Mouse (Mus musculus) heart, adult 18-20 months (tissue): ENCODE measurements around the gene Casz1. TPM values are rescaled to one million over a fixed set of nuclear protein-coding genes. Genes with fewer than 3 reads are reported as not detected.

ENCODE experiments used
- DNase-seq, 2 experiments: peaks; one replicate each; pipeline ENCODE4 v3.0.0; 2021 to 2022; ENCODE audit warnings: mixed read lengths in 1 of 2
- total RNA-seq, 2 experiments: library from RNA; stranded (reverse); gene quantifications; 2 replicates each; pipeline ENCODE4 v1.2.3; 2021

Casz1 gene
- total RNA-seq, 2 experiments from 2014 or later, result 35.9 to 41.1 TPM

DNA sequence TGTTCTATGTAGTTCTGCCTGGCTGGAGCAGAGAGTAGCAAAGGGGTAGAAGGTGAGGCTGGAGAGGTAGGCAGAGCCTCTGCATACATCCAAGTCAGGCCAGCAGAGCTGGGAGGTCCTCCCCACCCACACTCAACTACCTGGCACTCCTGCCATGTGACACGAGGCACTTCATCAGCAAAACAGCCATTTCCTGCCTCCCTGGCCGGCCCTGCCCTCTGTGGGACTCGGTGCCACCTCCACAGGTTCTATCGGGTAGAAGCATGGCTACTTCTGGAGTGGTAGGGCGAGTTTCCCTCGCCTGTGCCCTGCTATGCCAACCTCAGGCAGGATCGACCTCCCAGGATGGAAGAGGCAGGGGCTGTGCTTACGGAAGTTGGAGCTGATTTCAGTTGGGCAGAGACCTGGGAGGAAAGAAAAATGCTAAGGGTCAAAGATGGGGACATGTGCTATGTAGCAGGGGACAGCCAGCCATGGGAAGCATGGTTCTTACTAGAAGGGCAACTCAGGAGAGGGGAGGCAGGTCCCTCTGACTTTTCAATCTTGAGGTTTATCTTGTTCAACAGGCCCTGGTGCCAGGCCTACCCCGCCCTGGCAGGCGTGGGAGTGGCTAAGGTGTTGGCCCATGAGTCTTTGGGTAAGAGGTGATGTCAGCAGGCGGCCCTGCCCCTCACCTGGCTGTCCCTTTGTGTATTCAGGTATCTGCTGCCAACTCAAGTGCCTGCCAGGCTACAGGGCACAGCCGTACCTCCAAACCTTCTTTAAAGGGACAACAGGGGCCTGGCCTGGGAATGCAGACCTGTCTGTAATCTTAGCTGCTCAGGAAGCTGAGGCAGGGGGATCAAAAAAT is 6.5 kb upstream of the Casz1 start:
- no peak for DNase-seq

DNA sequence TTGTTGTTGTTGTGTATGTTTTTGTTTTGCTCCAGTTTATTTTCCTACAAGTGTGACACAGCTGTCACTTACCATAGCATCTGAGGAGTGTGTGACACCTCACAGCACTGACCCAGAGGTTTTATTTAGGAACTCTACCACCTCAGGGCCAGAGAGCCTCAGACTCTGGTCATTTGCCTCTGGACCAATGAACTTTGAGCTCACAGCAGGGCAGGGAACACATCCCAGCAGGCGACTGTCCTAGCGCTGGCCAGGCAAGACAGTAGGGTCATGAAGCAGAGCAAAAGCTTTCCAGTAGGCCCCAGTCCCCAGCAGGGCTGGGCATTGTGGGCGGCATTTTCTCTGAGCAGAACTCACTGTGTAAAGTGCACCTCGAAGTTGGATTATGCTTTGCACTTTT is 1.2 kb upstream of the Casz1 start:
- no peak for DNase-seq

DNA sequence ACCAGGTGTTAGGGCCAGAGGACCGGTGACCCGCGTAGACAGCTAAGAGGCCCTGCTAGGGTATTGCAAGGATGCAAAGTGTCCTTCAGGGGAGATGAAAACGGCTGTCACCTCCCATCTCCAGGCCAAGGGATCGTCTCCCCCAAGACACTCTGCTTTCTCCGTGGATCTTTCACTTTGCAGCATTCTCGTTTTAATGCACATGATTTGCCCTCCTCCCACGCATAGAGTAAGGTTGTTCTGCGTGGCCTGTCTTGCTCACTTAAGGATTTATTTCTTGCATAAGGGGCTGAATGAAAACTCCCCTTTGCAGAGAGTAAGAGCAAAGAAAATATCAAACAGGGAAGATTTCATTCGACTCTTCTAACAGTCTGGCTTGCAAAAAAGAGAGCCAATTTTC is 593 bp upstream of the Casz1 start:
- DNase-seq, result no peak

DNA sequence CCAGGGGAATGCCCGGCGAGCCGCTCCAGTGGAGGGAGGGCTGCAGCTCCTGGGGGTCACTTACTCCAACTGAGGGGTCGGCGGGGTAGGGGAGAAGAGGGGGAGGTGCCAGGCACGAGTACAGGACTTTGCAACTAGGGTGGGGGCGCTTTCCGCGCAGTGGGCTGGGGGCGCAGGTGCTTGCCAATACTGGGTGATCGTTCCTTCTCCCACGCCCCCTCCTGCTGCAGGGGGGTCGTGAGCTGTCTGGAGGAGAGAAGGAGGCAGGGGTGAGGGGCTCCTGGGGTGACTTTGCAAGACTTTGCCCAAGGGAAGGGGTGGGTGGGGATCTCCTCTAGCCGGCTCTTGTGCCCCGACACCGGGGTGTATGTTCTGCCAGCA is 541 bp downstream of the Casz1 start:
- DNase-seq, result no peak

DNA sequence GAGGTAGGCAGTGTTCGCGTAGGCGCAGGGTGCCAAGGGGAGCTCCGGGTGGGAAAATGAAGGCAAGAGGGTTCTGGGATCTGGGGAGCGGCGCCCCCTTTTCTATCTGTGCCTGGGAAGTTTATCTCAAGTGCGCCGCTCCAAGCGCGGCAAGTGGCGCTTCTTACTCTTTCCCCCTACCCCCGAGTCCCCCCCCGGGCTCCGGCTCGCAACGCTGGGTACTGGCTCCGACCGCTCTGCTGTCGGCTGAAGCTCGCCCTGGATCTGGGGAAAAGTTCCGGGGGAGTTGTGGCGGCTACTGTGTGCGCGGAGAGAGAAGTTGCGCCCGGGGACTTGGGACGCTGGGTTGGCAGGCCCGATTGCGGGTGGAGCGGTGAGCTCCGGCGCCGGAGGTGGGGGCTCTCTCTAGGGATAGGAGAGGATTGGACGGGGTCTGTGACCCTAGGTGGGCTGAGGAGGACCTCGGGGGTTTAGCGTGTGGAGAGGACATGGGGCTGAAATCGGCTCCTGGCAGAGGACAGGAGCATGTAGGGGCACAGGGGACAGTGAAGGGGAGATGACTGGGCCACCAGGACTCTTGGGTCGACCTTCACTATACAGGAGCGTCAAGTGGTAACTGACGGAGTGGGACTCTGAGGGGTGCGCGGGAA is 1.1 kb downstream of the Casz1 start:
- DNase-seq, result peak in 1 of 2 experiments; percentile 29

DNA sequence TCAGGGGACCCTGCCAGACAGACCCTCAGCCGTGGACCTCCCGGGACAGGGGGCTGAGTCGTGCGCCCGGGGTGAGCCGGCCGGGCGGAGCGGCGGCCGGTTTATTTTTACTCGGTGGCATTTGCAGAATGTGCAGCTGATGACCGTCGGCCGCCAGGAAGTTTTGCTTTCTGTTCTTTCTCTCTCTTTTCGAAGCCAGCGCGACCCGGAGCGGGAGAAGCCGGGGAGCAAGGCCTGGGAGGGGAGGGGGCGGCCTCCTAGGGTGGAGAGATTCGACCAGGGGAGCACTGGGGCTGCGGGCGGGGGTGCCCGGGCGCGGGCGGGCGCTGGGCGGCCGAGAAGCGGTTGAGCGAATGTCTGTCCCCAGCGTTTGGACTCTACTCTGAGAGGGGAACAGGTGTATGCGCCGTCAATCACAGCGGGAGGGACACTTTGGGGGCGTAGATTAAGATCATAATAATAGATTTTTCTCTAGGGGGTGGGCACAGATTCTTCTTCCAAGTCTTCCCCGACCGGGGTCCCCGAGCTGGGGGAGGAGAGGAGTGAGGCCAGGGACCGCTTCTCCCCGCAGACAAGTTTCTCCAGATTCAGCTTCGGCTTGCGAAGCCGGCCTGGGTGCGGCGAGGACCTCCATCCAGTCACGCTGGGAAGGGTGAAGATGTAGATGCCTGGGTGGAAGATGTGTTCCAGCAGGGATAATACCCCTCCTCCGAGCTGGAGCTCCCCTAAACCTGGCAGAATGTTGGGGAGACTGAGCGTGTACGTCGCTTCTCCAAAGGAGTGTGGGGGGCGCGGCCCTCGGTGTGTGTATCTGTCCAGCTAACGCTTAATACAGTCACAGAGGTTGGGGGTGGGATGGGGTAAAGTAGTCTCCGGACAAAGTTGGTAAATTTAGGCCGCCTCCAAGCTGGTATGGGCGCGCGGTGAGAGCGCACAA is 1.9 kb downstream of the Casz1 start:
- DNase-seq, result peak; percentile 39 to 72

DNA sequence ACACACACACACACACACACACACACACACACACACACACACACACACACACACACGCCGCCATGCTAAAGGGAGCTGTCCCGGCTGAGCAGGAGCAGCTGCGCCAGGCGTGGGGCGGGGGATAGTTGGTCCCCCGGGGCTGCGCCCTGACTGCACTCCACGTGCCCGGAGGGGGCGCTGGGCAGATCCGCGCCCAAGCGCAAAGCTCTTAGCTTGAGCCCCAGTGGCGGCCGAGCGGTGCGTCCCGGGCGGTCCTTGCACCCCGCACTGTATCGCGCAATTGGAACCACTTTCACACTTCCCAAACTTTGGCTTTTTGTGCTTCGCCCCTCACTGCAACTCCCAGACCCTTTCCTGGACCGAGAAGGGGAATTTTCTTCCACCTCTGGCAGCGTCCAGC is 2.6 kb downstream of the Casz1 start:
- peak; percentile 54 to 64 for DNase-seq

DNA sequence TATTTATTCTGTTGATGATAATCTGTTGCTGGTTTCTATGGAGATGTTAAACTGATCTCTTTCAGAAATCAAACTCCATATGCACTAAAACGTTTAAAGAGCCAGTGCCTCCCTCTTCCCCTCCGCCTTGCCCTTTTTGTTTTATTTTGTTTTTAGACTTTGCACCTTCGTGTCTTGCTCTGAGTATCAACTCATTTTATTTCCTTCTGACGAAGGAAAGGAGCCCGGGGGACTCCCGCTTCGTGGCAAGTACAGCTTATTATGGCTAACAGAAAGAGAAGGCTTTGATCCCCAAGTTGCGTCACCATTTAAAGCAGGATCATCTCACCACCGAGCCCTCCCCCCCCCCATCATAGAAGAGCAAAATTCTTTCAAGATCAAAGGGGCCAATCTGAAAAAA is 3.2 kb downstream of the Casz1 start:
- DNase-seq, result no peak

DNA sequence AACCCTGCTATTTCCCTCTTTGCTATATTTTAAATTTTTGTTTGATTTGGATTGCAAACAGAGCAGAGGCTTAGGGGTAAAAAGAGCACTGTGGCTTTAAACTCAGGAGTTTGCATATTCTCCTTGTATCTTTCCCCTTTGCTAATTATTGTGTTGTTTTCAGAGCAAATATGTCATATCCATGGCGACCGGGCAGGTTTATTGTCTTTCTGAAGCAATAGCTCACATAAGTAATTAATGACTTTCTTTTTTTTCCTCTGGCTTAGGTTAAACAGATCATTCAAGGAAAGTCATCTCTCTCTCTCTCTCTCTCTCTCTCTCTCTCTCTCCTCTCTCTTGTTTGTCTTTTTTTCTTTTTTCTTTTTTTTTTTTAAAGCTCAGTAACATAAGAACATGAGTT is 4.6 kb downstream of the Casz1 start:
- no peak for DNase-seq

DNA sequence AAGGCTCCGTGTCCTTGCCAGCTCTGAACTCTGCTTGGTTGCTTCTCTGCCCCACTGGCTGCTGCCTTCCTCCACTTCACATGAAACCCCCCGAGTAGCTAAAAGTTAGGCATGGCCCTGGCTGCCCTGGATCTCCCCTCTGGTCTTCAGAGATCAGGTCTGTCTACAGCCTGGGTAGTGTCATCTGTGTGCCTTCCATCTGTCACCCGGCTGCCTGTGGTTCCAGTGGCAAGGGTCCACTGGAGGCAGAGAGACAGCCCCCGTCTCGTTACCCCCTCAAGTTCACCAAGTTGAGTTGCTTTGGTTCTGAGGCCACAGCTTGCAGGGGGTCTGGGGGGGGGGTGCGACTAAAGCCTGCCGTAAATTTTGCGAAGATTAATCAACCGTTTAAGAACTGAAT is 6.5 kb downstream of the Casz1 start:
- DNase-seq, result no peak

DNA sequence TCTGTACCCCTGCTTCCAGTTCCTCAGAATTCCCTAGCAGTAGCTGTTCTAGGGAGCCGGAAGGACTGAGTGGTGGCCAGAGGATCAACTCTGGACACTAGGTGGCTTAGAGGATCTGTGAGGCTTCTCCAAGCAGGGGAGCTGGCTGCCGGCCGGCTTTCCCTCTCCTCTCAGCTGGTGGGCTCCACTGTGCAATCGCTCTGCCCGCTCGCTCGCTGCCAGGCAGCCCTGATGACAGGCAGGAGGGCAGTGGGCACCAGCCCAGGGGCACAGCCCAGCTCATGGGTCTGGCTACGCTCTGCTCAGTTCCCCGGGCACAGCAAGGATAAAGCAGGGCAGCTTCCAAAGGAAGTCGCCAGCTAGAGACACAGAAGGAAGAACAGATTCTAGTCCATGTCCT is 7.7 kb downstream of the Casz1 start:
- peak; percentile 68 to 77 for DNase-seq

DNA sequence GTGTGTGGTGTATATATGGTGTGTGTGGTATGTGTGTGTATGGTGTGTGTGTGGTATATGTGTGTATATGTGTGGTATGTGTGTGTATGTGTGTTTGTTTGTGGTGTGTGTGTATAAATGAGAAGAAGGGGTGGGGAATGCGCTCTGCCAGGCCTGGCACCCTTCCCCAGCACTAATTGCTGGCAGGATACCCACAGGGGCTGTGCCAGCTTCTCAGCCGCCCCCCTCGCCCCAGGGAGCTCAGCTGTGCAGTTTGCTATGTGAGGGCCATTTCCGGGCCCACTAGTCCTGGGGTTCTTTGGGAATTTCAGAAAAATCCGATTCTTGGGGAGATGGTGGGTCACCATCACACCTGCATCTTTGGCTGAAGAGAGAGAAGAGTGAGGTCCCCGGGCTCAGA is 9.0 kb downstream of the Casz1 start:
- DNase-seq, result no peak

DNA sequence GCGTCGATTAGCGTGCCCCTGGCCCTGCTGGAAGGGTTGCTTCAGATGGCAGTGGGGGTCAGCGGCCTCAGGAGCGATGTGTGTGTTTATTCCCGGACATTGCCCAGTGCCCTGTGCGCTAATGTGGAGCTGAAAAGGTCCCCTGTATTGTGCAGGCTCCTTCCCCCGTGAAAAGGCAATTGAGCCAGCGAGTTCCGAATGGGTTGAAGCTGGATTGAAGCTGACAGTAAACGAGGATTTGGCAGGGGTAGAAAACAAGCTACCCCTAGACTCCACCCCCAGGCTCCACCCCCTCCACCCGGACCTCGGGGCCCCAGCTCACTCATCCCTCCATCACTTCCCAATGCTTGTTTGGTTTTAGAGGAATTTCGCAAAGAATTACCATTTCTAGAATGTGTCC is 12.3 kb downstream of the Casz1 start:
- no peak for DNase-seq

DNA sequence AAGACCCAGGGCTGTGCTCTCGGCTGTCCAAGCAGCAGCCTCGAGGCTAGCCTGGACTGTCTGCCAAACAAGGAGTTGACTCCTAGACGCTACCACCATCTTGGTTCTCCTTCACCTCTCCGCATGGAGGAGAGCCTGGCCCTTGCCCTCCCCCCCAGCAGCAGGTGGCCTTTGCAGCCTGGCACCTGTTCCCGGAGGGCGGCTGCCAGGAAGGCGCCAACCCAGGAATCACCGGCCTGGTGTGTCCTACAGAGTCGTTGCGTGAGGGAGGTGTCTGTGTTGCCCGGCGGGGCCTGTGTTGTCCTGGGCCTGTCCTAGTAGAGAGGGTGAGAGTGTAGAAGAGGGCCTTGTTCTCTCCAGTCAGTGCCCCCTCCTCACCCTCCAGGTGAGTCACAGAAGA is 13.9 kb downstream of the Casz1 start:
- DNase-seq, result peak in 1 of 2 experiments; percentile 31

DNA sequence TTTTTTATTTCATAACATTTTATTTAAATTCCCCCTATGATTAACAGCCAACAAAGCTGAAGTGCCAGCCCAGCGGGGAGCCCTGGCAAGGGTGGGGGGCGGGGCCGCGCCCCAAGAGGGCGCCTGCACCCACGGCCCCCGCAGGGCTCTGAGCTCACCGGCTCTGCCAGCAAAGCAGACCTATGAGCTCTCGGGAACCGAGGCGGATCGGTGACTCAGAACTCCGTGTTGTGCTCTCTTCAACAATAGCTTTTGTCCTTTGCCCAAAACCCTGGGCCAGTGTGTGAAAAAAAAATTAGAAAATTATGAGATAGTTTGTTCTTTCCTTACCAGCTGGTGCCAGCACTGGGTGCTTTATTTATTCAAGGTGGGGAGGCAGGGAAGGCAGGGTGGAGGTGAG is 15.9 kb downstream of the Casz1 start:
- DNase-seq, result no peak

DNA sequence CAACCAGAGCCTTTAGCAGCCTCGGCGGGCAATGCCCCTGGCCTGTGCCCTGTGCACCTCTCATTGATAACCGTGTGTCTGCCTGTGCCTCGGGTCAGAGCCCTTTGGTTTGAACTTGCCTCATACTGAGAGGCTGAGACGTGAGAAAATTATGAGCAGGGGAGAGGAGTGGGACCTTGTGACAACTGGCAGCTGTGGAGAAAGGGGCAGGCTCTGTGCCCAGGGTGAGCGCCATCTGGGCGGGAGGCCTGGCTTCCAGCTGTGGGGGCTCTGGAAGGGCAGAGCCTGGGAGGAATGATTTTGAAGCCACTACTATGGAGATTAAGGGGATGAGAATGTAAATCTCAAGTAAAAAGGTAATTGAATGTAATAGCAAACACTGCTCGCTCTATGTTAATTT is 19.1 kb downstream of the Casz1 start:
- DNase-seq, result no peak

DNA sequence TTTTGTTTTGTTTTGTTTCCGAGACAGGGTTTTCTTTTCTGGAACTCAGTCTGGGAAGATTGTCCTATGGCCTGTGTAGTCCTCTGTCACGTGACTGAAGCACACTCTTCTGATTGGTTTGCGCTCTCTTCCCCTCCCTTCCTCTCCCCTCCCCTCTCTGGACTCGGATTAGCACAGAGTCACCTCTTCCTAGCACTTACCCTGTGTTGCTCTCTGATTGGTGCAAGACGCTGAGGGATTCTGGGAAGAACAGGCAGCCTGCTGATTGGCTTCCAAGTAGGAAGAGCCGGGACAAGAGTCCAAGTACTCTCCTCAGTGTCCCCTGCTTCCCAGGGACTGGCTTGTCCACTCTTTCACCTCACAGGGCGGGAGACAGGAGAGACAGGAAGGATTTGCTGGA is 26.1 kb downstream of the Casz1 start:
- DNase-seq, result peak in 1 of 2 experiments; percentile 63

DNA sequence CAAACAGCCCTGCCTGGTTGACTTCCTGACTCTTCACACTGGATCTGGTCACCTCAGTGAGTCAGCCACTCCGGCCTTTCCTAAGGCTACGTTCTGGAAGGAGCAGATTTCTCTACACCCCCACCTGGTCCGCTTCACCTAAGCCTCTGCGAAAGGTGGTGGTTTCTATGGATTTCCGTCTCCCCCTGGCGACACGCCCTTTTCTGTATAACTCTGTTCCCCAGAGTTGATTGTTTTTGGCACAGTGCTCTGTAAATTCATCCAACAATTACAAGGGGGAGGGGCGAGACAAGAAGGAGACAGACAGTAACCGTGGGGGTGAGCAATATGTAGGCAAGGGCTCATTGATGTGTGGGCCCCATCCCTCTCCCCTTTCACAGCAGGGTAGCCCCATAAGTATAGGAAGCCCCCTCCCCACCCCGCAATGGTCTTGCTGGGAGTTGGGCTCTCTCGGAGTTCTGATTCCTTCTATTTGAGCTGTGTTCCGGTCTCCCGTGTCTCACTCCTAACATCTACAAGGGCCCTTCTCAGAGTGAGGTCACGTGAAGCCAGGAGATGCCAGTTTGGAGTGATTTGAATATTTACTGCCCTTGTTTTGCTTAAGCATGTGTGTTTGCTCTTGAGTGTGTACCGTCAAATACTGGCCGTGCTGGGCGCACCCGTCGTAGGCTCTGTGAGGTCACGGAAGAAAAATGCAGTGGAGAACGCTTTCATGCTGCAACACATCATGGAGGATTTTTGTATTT is 29.2 kb downstream of the Casz1 start:
- DNase-seq, result peak; percentile 68 to 70

DNA sequence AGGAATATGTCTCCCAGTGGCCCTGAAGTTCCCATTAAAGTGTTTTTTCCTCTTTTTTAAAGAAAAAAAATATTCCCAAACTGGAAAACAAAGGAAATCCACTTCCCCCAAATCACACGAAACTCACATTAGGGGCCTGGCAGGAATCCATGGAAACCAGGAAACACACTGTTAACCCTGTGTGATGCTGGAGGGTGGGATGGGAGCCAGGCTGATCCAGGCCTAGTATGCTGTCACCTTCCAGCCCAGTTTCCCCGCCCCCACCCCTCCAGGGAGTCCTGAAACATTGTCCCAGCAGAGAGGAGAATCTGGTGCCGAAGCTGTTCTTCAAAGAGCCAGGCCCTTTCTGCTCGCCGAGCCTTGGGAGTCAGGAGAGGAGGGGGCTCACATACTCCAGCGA is 32.2 kb downstream of the Casz1 start:
- peak; percentile 56 to 65 for DNase-seq

DNA sequence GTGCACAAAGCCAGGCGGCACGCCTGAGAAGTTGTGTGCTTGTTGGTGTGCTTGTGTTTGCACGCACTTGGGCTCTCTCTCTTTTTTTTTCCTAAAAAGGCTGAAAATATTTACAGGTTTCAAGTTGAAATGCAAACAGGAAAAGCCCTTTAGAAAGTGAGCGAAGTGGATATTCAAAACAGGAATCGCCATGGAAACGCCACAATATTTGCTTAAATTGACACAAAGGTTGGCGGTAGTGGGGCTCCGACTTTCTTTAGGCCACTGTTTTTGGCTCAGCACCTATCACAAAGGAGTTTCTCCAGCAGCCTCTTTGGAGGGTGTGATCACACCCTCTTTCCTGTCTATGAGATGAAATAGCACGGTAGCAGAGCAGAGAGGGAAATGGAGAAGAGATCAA is 32.8 kb downstream of the Casz1 start:
- peak in 1 of 2 experiments; percentile 55 for DNase-seq

DNA sequence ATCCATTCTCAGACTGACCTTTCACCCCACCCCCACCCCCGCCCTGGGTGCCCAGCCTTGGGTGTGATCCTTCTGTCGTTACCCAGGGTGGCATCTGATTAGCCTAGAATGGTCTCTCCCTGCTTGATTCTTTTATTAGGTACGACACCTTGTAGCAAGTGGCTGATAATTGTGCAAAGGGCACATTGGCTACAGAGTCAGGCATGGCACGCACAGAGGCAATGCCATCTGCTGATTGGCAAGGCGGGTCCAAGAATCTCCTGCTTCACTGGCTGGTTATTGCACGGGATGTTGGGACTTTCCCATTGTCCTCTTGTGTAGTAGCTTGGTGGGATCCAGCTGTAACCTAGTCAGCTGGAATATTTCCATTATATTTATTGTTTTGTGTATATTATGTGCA is 33.4 kb downstream of the Casz1 start:
- DNase-seq, result no peak

DNA sequence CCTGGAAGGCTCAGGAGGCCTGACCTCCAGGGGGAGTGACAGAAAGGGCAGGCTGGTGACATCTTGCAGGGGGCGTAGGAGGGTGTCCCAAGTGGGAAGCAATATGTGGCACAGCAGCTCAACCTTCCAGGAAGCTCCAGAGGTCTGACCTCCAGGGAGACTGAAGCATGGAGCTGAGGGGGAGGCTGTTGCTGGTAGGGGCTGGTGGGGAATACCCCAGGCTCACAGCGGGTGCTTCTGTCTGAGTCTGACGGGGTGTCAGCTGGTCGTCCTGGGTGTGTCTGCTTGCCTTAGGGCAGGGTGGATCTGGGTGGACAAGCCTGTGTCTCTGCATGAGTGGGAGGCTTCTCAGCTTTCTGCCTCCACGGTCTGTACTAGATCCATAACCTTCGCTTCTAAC is 38.1 kb downstream of the Casz1 start:
- no peak for DNase-seq
